Mouse (Mus musculus) urinary bladder, adult 18-20 months (tissue): ENCODE data around the gene Mvb12b.

Source experiments
- DNase-seq, 2 experiments: peaks; one replicate each; pipeline ENCODE4 v3.0.0; 2022; ENCODE audit warnings: low spot score in 2 of 2, mixed read lengths in 2 of 2

Gene Mvb12b

DNA sequence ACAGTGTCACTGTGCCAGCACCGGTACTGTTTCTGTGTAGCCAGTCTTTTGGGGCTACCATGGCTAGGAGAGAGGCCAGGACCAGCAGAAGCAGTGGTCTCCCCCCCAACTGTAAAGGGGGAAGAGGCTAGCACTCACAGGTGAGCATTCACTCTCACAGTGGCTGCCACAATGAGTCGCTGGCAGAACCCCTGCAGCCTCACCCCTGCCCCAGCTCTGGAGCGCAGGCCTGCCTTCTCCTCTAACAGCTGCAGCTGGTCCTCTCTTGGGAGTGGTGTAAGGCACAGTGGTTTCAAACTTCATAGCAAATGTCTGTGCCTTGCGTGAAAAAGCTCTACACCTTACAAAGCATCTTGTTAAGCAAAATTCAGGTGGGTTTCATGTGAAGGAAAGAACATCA, 70.7 kb downstream of the Mvb12b start:
- no peak for DNase-seq

DNA sequence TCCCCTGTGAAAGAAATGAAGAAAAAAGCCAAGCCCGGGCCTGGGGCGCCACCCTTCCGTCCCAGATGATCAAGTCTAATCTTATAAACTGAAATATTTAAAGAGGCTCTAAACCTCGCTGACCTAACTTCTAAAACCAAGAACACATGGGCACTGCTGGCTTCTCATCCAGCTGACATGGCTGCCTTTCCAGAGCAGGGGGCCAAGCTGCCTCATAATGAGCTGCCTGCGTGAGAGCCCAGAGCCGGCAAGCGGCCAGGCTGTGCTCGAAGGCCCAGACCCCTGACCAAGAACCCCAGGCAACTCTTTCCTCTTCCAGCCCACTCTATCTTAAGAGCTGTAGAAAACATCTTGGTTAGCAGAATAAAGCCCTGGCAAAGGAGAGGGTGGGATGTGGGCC, 73.2 kb downstream of the Mvb12b start:
- DNase-seq: no peak

DNA sequence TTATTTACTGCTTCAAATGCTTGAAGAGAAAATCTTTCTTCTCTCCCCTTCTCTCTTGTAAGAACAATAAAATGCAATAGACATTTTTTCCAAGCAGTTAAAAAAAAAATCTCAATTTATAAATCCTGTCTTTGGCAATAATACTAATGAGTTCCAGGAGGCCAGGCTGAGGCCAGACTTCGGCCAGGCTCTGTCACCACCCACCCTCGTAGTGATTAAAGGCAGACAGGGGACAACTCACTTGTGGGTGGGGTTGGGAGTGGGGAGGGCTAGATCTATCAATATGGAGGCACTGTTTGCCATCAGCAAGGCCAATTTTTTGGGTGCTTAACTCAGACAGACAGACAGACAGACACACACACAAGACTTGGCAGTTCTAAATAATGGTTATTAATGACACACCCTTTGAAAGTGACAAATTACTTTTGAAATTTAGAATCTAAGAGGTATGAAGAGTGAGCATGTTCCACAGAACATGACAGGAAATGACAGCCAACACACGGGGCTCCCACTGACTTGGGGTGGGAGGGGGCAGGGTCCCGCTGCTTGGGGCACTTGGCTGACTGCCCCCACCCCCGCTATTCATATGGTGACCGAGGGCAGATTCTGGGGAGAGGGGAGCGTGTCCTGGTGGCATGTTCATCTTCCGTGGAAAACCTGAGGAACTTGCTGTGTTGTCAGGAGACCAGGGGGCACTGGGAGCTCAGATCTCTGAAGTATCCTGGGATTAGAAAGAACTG, 74.1 kb downstream of the Mvb12b start:
- DNase-seq: no peak

DNA sequence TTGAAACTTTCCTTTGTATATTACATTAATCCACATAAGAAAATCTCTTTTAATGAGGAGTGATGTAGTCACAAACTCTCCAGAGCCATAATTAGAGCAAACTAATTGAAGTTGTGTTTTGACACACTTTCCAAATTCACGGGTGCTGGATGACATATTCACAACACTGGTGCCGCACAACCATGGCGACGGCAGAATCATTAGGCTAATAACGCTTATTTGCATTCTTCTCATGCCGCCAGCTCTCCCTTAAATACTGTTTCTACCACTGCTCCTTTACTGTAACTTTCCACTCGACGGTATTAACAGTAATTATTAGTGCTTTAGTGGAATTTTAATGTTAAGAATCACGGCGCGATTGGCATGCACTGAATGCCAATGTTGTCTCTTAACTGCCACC, 74.8 kb downstream of the Mvb12b start:
- no peak for DNase-seq

DNA sequence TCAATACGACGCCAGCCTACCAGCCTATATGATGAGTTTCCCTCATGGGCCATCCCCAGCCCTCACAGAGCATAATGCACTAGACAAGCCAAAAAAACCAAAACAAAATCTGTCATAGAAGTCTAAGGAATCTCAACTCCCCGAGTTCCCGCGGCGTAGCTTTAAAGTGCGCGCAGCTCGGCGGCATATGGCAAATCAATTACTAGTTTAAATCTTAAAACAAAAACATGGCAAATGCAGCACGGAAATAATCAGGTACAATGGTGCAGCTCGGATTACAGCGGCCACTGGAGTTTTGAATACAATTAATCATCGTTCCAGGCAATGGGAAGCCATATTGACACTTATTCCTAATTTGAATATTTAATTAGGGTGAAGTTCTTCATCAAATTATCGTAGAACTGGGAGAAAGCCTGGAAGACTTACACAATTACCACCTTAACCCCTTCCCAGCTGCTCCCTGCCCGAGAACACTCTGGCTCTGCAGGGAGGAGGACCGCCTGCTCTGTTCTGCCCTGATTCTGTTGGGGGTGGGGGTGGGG, 76.3 kb downstream of the Mvb12b start:
- DNase-seq: no peak

DNA sequence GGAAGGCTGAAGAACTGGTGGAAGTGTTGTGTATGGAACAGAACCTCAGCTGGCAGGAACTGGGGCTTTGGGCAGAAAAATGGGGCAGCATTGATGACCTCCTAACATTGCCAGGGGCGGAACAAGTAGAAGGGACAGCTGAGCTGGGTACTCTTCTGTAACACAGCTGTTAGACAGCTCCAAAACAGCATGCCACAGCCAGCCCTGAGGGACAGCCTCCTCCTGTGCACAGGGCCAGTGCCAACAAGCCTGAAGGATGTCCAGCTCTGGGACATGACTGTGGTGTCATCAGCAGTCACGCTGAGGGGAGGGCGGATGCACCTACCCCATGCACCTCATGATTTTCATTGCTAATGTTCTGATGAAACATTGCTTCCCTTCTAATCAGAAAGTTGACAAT, 78.7 kb downstream of the Mvb12b start:
- DNase-seq: no peak

DNA sequence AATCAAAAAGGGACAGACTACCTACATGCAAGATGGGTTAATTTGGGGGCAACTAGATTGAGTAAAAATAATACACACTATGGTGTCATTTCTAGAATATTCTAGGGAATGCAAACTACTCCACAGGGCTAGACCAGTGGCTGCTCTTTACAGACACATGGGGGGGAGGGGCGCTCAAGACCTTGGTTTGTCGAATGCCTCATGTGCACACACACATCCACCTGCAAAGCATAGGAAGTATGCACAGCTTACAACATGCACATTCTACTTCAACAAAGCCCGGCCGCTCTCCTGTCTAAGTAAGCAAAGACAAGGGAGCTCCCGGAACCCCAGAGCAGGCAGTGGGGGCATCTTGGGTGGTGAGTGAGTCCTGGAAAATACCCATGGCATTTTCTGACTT, 79.7 kb downstream of the Mvb12b start:
- DNase-seq: no peak

DNA sequence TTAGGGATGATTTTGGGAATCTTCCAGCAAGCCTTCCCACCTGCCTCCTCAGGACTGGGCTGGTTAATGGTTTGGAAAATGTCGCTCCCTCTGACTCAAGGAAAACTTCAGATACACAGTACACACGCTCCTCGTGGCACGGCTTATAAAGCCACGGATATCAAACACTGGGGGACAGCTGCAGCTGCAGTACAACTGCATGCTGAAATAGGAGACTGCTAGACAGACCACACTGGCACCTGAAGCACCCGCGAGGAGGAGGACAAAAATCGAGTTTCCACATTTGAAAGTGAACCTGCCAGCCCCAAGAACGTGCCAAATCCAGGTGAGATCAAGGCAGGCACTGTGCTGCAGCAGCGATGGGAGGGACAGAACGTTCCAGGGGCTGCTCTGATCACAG, 82.1 kb downstream of the Mvb12b start:
- DNase-seq: no peak

DNA sequence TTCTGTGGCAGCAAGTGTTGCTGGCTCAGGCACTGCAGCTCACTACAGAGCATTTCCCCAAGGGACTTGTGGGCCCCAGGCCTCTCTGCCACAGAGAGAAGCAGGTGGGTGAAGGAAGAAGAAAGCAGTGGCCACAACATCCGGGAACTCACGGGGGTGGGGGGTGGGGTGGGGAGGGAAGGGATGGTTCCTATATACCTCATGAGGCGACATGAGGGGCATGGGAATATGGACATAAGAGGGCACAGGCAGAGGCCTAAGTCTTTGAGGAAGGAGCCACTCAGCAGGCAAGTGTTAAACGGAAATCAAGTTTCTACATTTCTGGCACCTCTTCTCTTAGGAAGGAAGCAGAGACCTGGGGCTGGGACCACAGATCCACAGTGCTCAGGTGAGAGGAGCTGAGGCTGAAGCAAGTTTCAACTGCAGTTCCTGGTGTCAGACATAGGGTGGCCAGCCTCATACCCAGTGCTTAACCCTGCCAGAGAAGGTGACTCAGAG, 84.0 kb downstream of the Mvb12b start:
- DNase-seq: no peak

DNA sequence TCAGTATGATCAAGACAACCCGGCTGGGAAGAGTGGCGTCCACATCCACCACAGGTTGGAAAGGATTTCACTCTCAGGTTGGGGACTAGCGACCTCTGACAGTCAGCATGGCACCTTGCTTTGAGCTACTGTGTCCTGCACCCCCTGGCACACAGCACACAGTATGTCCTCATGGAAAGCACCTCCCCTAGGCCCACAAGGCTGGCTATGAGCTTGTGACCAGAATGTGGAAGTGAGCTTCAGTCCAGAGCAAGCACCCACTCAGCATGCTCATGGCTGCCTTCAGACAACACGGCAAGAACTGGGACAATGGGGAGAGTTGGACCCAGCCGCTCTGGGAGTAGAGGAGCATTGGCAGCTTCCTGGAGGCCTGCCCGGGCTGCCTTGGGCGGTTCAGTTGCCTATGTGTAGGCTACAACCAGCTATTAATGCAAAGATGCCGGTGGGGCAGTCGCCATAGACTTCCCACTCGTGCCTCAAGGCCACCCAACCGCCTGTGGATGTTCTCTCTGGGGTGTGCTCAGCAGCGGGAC, 84.6 kb downstream of the Mvb12b start:
- no peak for DNase-seq

DNA sequence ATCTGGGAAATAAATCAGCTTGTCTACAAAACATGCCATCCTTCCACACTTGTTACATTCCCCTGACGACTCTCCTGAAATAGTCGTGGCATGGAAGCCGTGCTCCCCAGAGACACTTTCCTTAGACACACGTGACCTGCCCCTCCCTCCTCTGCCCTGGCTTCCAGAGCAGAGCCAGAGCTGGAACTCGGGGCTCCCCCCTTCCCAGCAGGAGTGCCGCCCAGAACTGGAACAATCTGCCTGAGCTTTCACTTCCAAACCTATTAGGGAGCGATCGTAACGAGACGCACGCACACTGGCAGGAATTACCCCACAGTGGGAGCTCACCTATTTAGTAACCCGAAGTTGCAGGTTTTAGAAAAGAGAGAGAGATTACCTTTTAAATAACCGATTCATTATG, 86.0 kb downstream of the Mvb12b start:
- DNase-seq: no peak

DNA sequence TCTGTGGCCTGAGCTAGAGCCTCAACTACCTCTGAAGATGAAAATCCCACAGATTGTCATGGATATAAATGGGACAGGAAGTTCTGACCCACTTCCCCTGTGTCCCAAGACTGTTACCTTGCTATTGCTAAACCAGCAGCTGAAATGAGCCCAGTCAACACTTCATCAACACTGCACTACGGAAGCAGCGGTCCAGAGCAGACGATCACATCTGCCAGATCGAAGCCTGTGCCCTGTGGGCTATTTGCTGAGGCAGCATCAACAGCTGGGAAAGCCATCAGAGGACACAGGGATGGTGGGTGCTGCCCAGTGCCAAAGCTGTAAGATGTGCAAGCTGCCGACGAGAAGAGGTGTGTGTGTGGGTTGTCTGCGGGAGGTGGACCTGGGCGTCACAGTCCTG, 86.4 kb downstream of the Mvb12b start:
- DNase-seq: no peak

DNA sequence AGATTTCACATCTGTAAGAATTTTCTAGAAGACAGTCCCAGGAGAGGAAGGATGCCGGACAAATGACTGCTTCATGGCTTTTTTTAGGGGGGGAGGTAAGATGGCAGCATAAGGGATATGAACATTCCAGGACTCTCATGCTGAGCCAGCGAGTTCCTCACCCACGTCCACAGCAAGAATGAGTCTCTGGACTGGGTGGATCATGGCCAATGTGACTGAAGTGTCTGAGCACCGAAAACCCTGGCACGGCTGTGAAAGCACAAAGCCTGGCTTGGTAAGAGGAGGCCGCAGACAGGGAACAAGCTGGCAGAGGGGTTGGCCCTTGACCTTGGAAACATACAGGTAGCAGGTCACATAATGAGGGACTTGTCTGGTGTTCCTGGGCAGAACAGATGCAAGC, 87.5 kb downstream of the Mvb12b start:
- DNase-seq: no peak

DNA sequence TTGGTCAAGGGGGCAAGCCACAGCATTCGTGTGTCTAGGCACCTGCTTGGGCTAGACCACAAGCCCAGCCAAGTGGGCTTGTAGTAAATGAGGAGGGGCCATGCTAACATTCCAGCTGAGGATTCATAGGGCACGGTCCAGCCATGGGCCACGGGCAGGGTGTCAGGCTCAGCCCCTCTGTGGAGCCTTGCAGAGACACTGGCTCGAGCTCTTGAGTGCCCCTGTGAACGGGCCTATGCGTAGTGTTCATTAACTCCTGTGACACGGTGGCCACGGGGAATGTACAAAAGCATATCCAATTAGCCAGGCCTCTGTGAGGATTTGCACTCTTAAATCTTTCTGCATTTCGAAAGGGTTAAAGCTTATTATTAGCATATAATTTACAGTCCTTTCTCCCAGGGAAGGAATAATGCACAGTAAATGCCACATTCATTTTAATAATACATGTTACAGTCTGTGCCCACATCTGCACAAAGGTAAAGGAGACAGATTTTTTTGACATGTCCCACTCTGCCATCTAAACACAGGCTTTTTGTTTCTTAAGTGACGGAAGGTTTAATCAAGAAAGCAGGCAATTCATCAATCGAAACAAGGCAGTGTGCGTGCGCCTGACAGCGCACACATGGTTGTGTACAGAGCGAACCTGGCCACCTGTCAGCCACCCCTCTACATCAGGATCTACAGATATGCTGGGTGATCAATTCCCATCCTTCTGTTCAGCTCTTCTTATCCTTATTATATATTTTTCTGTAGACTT, 91.9 kb downstream of the Mvb12b start:
- DNase-seq: no peak

DNA sequence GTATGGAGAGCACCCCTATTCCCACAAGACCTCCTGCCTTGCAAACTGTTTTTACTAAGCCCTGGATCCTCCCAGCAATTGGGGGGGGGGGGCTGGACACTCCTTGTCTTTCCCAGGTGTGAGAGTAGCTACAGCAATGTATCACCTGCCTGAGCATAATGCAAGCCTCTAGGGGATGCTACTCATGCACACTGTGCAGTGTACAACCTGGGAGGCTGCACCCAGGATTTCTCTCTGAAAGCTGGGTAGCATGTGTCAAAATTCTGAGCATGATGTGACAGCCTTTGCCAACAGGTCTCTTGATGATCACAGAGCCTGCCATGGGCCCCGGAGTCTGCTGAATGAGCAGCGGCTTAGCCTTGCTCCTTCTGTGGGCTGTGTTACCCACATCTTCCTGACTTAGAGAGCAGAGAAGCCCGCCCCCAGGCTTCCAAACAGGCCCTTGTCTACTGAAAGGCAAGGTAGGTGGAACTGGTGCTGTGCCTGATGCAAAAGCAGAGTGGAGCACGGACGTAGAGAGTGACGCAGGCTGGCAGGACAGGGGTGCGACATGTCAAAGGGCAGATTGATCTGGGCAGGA, 92.7 kb downstream of the Mvb12b start:
- no peak for DNase-seq

DNA sequence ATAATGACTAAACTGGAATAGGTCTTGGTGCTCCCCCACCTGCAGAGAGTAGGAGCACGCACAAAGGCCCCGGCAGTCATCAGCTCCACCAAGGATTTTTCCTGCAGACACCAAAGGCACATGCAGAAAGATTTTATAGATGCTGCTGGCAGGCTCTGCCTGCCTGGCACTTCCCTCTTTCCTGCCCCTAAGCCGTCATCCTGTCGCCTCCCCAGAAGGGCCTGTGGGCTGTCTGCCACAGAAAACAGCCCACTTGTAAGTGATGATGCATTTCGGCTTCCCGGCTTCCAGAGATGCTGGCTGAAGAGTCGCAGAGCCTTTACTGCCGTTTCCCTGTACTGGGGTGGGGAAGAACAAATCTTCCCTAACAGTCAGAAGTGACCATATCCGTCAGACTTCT, 93.3 kb downstream of the Mvb12b start:
- DNase-seq: no peak

DNA sequence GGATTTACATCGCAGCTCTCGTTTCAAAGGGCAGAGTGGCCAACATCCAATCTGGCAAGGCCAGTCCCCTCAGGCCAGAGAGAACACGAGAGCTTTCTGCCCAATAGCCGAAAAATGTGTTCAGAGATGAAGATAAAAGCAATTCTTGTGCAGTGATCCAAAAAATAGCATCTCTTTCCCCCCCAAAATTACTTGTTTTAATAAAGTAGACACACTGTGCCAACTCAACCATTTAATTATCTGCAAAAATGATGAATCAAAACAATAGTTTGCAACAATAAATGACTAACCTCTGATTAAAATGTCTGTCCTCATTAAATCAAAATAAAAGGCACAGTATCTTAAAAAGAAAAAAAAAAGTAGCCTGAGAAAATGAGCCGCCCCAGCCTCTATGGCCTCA, 97.4 kb downstream of the Mvb12b start:
- no peak for DNase-seq

DNA sequence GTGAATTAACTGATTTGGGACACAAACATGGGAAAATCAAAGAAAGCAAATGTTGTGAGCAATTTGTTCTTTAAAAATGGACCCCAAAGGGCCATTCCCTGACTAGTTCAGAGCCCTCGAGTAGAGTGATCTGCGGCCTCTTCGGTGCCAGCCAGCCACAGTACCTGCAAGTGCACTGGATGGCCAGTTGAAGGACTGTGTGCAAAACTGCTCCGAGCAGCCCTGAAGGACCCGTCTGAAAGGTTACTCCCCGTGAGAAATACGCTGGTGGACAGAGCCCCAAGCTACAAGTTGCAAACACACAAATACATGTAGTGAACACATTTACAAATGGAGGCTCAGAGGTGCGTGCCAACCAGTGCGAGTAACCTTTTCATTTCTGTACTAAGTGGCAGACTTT, 98.0 kb downstream of the Mvb12b start:
- DNase-seq: no peak

DNA sequence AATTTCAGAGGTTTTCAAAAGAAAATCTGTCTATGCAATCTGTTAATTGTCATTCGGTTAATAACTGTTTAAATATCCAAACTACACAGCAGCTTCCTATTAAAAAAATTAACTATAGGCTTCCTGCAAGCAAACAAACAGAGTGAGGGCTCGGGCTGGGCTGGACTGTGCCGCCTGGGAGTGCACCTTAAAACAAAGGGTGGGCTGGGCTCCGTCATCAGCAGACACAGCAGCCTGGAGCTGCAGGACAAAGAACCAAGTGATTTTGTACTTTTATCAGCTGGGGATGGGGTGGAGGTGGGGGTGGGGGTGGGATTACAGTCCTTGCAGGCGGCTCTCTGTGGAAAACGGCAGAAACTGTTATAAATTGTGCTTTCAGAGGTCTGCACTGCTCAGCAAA, 98.5 kb downstream of the Mvb12b start:
- no peak for DNase-seq

DNA sequence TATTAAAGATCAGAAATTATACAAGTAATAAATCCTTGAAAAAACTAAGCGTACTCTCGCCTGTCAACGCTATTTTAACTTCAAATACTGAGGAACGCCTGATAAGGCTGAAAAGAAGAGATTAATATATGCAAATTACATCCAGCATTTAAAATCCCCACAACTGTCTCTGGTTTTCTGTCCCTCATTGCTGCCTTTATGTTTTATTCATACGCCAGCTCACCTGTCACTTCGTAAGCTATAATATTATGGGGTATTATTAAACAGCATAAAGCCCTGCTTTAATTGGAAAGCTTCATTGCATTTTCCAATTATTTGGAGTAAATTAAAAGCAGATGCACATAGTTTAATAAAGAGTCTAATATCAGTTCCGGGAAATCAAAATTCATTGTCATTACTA, 98.9 kb downstream of the Mvb12b start:
- no peak for DNase-seq

DNA sequence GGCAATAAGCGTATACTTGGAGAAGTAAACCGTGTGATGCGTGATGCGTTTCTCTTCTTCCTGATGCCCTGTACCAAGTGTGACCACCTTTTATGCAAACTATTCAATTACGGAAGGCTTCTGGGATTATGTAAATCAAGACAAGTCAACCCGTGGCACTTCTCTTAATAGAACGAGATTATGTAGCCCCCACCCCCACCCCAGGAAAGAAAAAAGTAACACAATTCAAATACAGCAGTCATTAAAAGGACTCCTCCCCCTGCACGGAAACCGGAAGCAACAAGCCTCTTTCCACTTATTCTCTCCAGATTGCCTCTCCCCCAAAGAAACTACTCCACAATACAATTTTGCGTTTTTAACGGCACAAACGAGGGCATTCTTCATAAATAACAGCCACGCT, 99.6 kb downstream of the Mvb12b start:
- no peak for DNase-seq

DNA sequence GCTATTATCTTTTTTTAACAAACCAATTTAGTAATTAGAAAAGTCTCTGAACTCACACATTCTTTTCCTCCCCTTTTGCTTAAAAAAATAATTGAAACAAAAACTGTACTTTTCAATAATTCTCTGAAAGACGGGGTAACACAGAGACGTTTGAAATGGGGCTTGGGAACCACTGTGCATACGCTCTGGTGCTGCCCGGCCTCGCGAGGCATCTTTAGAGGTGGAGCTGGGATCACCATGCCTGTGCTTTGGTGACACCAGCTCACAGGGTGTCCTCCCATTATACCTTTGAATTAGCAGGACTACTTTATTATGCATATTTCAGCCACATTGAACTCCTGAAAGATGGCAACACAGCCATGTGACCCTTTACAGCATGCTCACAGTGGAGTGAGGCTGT, 101.7 kb downstream of the Mvb12b start:
- no peak for DNase-seq

DNA sequence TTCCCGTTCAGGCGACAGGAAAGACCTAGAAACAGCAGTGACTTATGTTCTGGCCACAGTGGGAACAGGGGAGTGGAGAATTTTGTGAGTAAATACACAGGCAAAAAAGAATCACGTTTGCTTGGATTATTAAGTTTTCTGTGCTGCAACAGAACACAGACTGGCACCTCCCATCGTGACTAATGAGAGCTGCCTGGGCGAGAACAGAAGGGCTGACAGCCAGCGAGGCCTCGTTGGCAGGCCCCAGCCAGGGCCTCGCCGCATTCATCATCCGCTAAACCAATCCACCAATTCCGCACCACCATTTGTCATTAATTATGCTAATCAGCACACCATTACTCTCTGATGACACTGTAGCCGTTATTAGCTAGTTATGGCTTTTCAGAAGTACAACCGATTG, 102.2 kb downstream of the Mvb12b start:
- DNase-seq: no peak
